Mouse (Mus musculus): ENCODE data around the gene Mrc1.

DNA sequence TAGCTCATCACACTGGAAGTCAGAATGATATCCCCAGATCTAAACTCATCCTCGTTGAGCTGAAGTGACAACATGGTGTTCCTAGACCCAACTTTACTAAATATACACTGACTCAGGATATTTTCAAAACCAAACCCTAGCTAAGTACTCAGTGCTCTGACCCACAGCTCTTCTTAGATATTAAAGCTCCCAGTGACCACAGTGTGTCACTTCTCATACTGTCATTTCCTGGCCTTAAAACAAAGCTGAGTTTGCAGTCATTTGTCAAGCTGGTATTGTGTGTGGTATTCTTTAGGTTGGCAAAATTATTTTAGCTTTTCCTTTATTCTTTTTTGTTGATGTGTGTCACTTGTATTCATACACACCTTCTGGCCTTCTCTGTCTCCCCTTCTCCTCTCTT, 18.5 kb upstream of the Mrc1 start:
- TF ChIP-seq CTCF (conservative IDR thresholded peaks at IDR 0.05 in 1 of 2, IDR thresholded peaks at IDR 0.05 in 1 of 2; ENCODE audit: low read depth in 2 of 2, low read length in 2 of 2): no peak
- TF ChIP-seq POLR2A (IDR thresholded peaks at IDR 0.05; ENCODE audit: low read depth, low read length): no peak
- no peak for TF ChIP-seq POLR2AphosphoS2 (IDR thresholded peaks at IDR 0.05; ENCODE audit: low read depth, low read length)
- no peak for TF ChIP-seq MAX (IDR thresholded peaks at IDR 0.05; ENCODE audit: low read length)
- TF ChIP-seq MEF2A (IDR thresholded peaks at IDR 0.05; ENCODE audit: borderline replicate concordance, low read depth, low read length): no peak
- TF ChIP-seq HCFC1 (IDR thresholded peaks at IDR 0.05; ENCODE audit: low read depth, low read length): no peak
- TF ChIP-seq TBP (conservative IDR thresholded peaks at IDR 0.05; ENCODE audit: low read depth, low read length): no peak
- TF ChIP-seq NELFE (IDR thresholded peaks at IDR 0.05; ENCODE audit: low read depth, low read length): no peak
- no peak for TF ChIP-seq MYC (IDR thresholded peaks at IDR 0.05; ENCODE audit: low read depth, low read length)
- no peak for TF ChIP-seq CHD2 (IDR thresholded peaks at IDR 0.05; ENCODE audit: low read length)
- no peak for TF ChIP-seq IRF4 (IDR thresholded peaks at IDR 0.05; ENCODE audit: low read depth, low read length)
- TF ChIP-seq EP300 (IDR thresholded peaks at IDR 0.05; ENCODE audit: low read length): no peak
- TF ChIP-seq TCF12 (IDR thresholded peaks at IDR 0.05; ENCODE audit: low read depth, low read length): no peak
- TF ChIP-seq MAZ (IDR thresholded peaks at IDR 0.05; ENCODE audit: low read depth, low read length): no peak
